Mouse (Mus musculus) frontal cortex, adult 2 months (tissue): ENCODE measurements around the gene Hist1h4c. TPM values are rescaled to one million over a fixed set of nuclear protein-coding genes. Genes with fewer than 3 reads are reported as not detected.

ENCODE experiments used
- polyA plus RNA-seq: library from polyadenylated mRNA; depleted of rRNA; stranded (reverse); fragments of >200 nt; gene quantifications from 2 replicates; pipeline ENCODE4 v1.2.3, GENCODE M21; 2012; rRNA removed

Hist1h4c gene
- polyA plus RNA-seq, 1 experiment = 3.1 TPM

Other genes with a start within 250 kb of the Hist1h4c start
- gene Btn1a1, start 232.6 kb downstream of the Hist1h4c start, polyA plus RNA-seq = 0.06 and 0.13 TPM in 2 replicates
- gene Btn2a2, start 209.6 kb downstream of the Hist1h4c start, polyA plus RNA-seq = 0.38 and 0.46 TPM in 2 replicates
- gene Hist1h4h, start 167.4 kb downstream of the Hist1h4c start, polyA plus RNA-seq = 26.6 and 33.5 TPM in 2 replicates
- gene Hist1h2af, start 164.5 kb downstream of the Hist1h4c start, polyA plus RNA-seq = 3.9 and 9.2 TPM in 2 replicates
- 0.46 and 0.82 TPM in 2 replicates for gene Hist1h3g, start 163.0 kb downstream of the Hist1h4c start, polyA plus RNA-seq
- gene Hist1h2bh, start 155.1 kb downstream of the Hist1h4c start, polyA plus RNA-seq = 0.15 and 0.44 TPM in 2 replicates
- gene Hist1h3f, start 154.4 kb downstream of the Hist1h4c start, polyA plus RNA-seq = 0.22 and 0.59 TPM in 2 replicates
- 2.8 and 3.7 TPM in 2 replicates for gene Hist1h4f, start 146.8 kb downstream of the Hist1h4c start, polyA plus RNA-seq
- 0.14 and 0.19 TPM in 2 replicates for gene Hist1h1d, start 145.2 kb downstream of the Hist1h4c start, polyA plus RNA-seq
- 2.2 and 3.3 TPM in 2 replicates for gene Hist1h3e, start 136.1 kb downstream of the Hist1h4c start, polyA plus RNA-seq
- 0.56 and 1.7 TPM in 2 replicates for gene Hist1h2ae, start 127.2 kb downstream of the Hist1h4c start, polyA plus RNA-seq
- 9.7 and 10.4 TPM in 2 replicates for gene Hist1h2bg, start 127.1 kb downstream of the Hist1h4c start, polyA plus RNA-seq
- gene Hist1h2bf, start 124.3 kb downstream of the Hist1h4c start, polyA plus RNA-seq = 0.80 and 1.6 TPM in 2 replicates
- 1.6 and 1.9 TPM in 2 replicates for gene Hist1h2ad, start 124.1 kb downstream of the Hist1h4c start, polyA plus RNA-seq
- 2.8 and 3.4 TPM in 2 replicates for gene Hist1h3d, start 122.7 kb downstream of the Hist1h4c start, polyA plus RNA-seq
- gene Hist1h4d, start 116.9 kb downstream of the Hist1h4c start, polyA plus RNA-seq = 3.4 and 4.3 TPM in 2 replicates
- gene Hist1h2be, start 77.3 kb downstream of the Hist1h4c start, polyA plus RNA-seq = 4.3 and 4.7 TPM in 2 replicates
- gene Hist1h1e, start 75.9 kb downstream of the Hist1h4c start, polyA plus RNA-seq = 2.8 and 3.3 TPM in 2 replicates
- 1.7 and 2.1 TPM in 2 replicates for gene Hist1h2ac, start 14.5 kb downstream of the Hist1h4c start, polyA plus RNA-seq
- gene Hist1h2bc, start 14.3 kb downstream of the Hist1h4c start, polyA plus RNA-seq = 154 and 172 TPM in 2 replicates
- not detected in 2 replicates for gene Hist1h1t, start 2.6 kb downstream of the Hist1h4c start, polyA plus RNA-seq
- gene Hfe, start 12.4 kb upstream of the Hist1h4c start, polyA plus RNA-seq = 3.8 and 4.4 TPM in 2 replicates
- 40.7 and 52.1 TPM in 2 replicates for gene Hist1h1c, start 40.4 kb upstream of the Hist1h4c start, polyA plus RNA-seq
- gene Hist1h3c, start 47.1 kb upstream of the Hist1h4c start, polyA plus RNA-seq = 0.24 and 0.46 TPM in 2 replicates
- gene Hist1h2bb, start 48.3 kb upstream of the Hist1h4c start, polyA plus RNA-seq = 0.74 and 1.3 TPM in 2 replicates
- gene Hist1h2ab, start 52.7 kb upstream of the Hist1h4c start, polyA plus RNA-seq = 0.82 and 2.8 TPM in 2 replicates
- gene Hist1h3b, start 53.8 kb upstream of the Hist1h4c start, polyA plus RNA-seq = 0.76 and 1.1 TPM in 2 replicates
- 2.9 and 4.5 TPM in 2 replicates for gene Hist1h4b, start 58.6 kb upstream of the Hist1h4c start, polyA plus RNA-seq
- 3.8 and 4.6 TPM in 2 replicates for gene Hist1h4a, start 62.8 kb upstream of the Hist1h4c start, polyA plus RNA-seq
- gene Hist1h3a, start 63.9 kb upstream of the Hist1h4c start, polyA plus RNA-seq = 0.86 and 1.2 TPM in 2 replicates
- gene Hist1h1a, start 65.2 kb upstream of the Hist1h4c start, polyA plus RNA-seq = 0.36 and 0.58 TPM in 2 replicates
- gene Trim38, start 71.5 kb upstream of the Hist1h4c start, polyA plus RNA-seq = 0.24 and 0.40 TPM in 2 replicates
- gene Slc17a2, start 108.5 kb upstream of the Hist1h4c start, polyA plus RNA-seq = 0.02 and 0.04 TPM in 2 replicates
- gene Slc17a3, start 141.0 kb upstream of the Hist1h4c start, polyA plus RNA-seq = not detected in 2 replicates
- not detected in 2 replicates for gene Slc17a1, start 169.3 kb upstream of the Hist1h4c start, polyA plus RNA-seq
- gene Slc17a4, start 216.6 kb upstream of the Hist1h4c start, polyA plus RNA-seq = not detected in 2 replicates
- gene Hist1h2ba, start 235.7 kb upstream of the Hist1h4c start, polyA plus RNA-seq = not detected in 2 replicates
- gene Hist1h2aa, start 236.0 kb upstream of the Hist1h4c start, polyA plus RNA-seq = not detected in 2 replicates